In genomic region chr2:31712716-31713115, GRCm38 (mm10) we compare ENCODE assay signal across 26 mouse cellular contexts.
"Had no signal": no experiment of that assay in that cellular context is flagged by ENCODE, and none has a peak within 500 bp of the region (broad histone marks: within the 10 kb centered on the region; RNA-seq: fewer than 3 reads in every experiment).

No protein-coding gene starts in this region.

- H3K27ac ChIP-seq: heart, adult 2 months; heart, embryonic 13.5 days; heart, embryonic 15.5 days; hindbrain, embryonic 13.5 days; hindbrain, embryonic 15.5 days; hindbrain, postnatal 0 days; kidney, embryonic 15.5 days; kidney, postnatal 0 days; limb, embryonic 13.5 days; limb, embryonic 15.5 days; liver, embryonic 12.5 days; liver, embryonic 14.5 days had no signal

- H3K4me1 ChIP-seq: hindbrain, embryonic 13.5 days; hindbrain, embryonic 15.5 days; limb, embryonic 13.5 days; limb, embryonic 15.5 days had no signal

- H3K36me3 ChIP-seq: heart, embryonic 15.5 days; hindbrain, embryonic 15.5 days had no signal

- DNase-seq: gastrocnemius, postnatal 14 days; gastrocnemius, postnatal 36 days; heart, adult 11 months; heart, adult 2 months; heart, postnatal 14 days; heart, postnatal 36 days; kidney, adult 11 months; kidney, adult 2 months; kidney, adult 9 months; kidney, postnatal 14 days; kidney, postnatal 36 days; layer of hippocampus, adult 9-11 months; layer of hippocampus, postnatal 36 days had no signal

- H3K27me3 ChIP-seq: heart, embryonic 13.5 days; heart, embryonic 15.5 days; hindbrain, embryonic 13.5 days; hindbrain, embryonic 15.5 days; kidney, embryonic 15.5 days; limb, embryonic 13.5 days; limb, embryonic 15.5 days; liver, embryonic 12.5 days had no signal

- H3K9me3 ChIP-seq: heart, embryonic 13.5 days; heart, embryonic 15.5 days; hindbrain, embryonic 13.5 days; hindbrain, embryonic 15.5 days; kidney, embryonic 15.5 days; limb, embryonic 13.5 days; limb, embryonic 15.5 days; liver, embryonic 12.5 days had no signal

- H3K4me2 ChIP-seq: heart, embryonic 11.5 days; heart, embryonic 13.5 days; heart, embryonic 15.5 days; hindbrain, embryonic 13.5 days; hindbrain, embryonic 15.5 days; kidney, embryonic 15.5 days; limb, embryonic 13.5 days; limb, embryonic 15.5 days; liver, embryonic 12.5 days had no signal

- ATAC-seq: hindbrain, postnatal 0 days; intestine, embryonic 16.5 days; liver, embryonic 12.5 days had no signal

- H3K4me3 ChIP-seq: heart, adult 2 months; heart, embryonic 13.5 days; heart, embryonic 15.5 days; hindbrain, embryonic 13.5 days; hindbrain, embryonic 15.5 days; kidney, embryonic 15.5 days; limb, embryonic 13.5 days; limb, embryonic 15.5 days; liver, embryonic 12.5 days had no signal

- H3K9ac ChIP-seq: heart, embryonic 13.5 days; heart, embryonic 15.5 days; hindbrain, embryonic 13.5 days; hindbrain, embryonic 15.5 days; kidney, embryonic 15.5 days; limb, embryonic 13.5 days; limb, embryonic 15.5 days; liver, embryonic 12.5 days; liver, embryonic 14.5 days had no signal
